Mouse (Mus musculus) frontal cortex, postnatal 25 days (tissue): ENCODE data around the gene Kcnip4.

Source experiments
- DNase-seq, 2 experiments: peaks; one replicate each; pipeline ENCODE4 v3.0.0; 2022; ENCODE audit warnings: low spot score in 2 of 2

Kcnip4 gene

GRCm38 (mm10) chr5:48889395-48890194 lies 635.1 kb downstream of the Kcnip4 start:
- peak in 1 of 2 experiments; percentile 9 for DNase-seq

GRCm38 (mm10) chr5:48878081-48878480 lies 646.6 kb downstream of the Kcnip4 start:
- no peak for DNase-seq

- DNase-seq: no peak
These were observed 660.3 kb downstream of the Kcnip4 start for GRCm38 (mm10) chr5:48864268-48864967.

GRCm38 (mm10) chr5:48840971-48841370 lies 683.7 kb downstream of the Kcnip4 start:
- DNase-seq: no peak

- no peak for DNase-seq
These were observed 729.2 kb downstream of the Kcnip4 start for GRCm38 (mm10) chr5:48795526-48795925.

- no peak for DNase-seq
These were observed 745.3 kb downstream of the Kcnip4 start for GRCm38 (mm10) chr5:48779376-48779775.

GRCm38 (mm10) chr5:48748613-48749012 lies 776.1 kb downstream of the Kcnip4 start:
- DNase-seq: no peak

- no peak for DNase-seq
These were observed 787.1 kb downstream of the Kcnip4 start for GRCm38 (mm10) chr5:48737640-48738039.

GRCm38 (mm10) chr5:48718166-48718565 lies 806.5 kb downstream of the Kcnip4 start:
- no peak for DNase-seq

GRCm38 (mm10) chr5:48705997-48706396 lies 818.7 kb downstream of the Kcnip4 start:
- DNase-seq: no peak

GRCm38 (mm10) chr5:48687068-48687467 lies 837.6 kb downstream of the Kcnip4 start:
- DNase-seq: no peak

- DNase-seq: no peak
These were observed 844.7 kb downstream of the Kcnip4 start for GRCm38 (mm10) chr5:48679733-48680595.

GRCm38 (mm10) chr5:48662504-48662903 lies 862.2 kb downstream of the Kcnip4 start:
- no peak for DNase-seq

GRCm38 (mm10) chr5:48659975-48660374 lies 864.7 kb downstream of the Kcnip4 start:
- no peak for DNase-seq

- DNase-seq: no peak
These were observed 874.2 kb downstream of the Kcnip4 start for GRCm38 (mm10) chr5:48650496-48650895.

GRCm38 (mm10) chr5:48636675-48637074 lies 888.0 kb downstream of the Kcnip4 start:
- no peak for DNase-seq

GRCm38 (mm10) chr5:48633631-48634030 lies 891.1 kb downstream of the Kcnip4 start:
- DNase-seq: no peak

GRCm38 (mm10) chr5:48623370-48623769 lies 901.3 kb downstream of the Kcnip4 start:
- DNase-seq: no peak

GRCm38 (mm10) chr5:48606916-48607315 lies 917.8 kb downstream of the Kcnip4 start:
- DNase-seq: no peak

- DNase-seq: no peak
These were observed 918.4 kb downstream of the Kcnip4 start for GRCm38 (mm10) chr5:48606281-48606680.

- DNase-seq: no peak
These were observed 925.1 kb downstream of the Kcnip4 start for GRCm38 (mm10) chr5:48599481-48600040.

- DNase-seq: no peak
These were observed 936.7 kb downstream of the Kcnip4 start for GRCm38 (mm10) chr5:48588014-48588413.
